Mouse (Mus musculus) large intestine, adult 2 months (tissue): ENCODE results near the gene Lipk. TPM values are rescaled to one million over a fixed set of nuclear protein-coding genes. Genes with fewer than 3 reads are reported as not detected.

Experiments
- polyA plus RNA-seq: library from polyadenylated mRNA; depleted of rRNA; stranded (reverse); fragments of >200 nt; gene quantifications from 2 replicates; pipeline ENCODE4 v1.2.3, GENCODE M21; 2012; rRNA removed

The Lipk gene
- polyA plus RNA-seq, 1 experiment, result 0.15 TPM

Other genes starting within 250 kb of the Lipk start
- gene Lipo3, start 246.3 kb upstream of the Lipk start, polyA plus RNA-seq, result 2.1 and 2.7 TPM in 2 replicates
- gene Lipo1, start 220.8 kb upstream of the Lipk start, polyA plus RNA-seq, result not detected in 2 replicates
- not detected in 2 replicates for gene Lipf, start 47.1 kb upstream of the Lipk start, polyA plus RNA-seq
- gene Lipn, start 59.1 kb downstream of the Lipk start, polyA plus RNA-seq, result not detected in 2 replicates
- not detected in 2 replicates for gene Lipm, start 92.6 kb downstream of the Lipk start, polyA plus RNA-seq
- gene Ankrd22, start 157.8 kb downstream of the Lipk start, polyA plus RNA-seq, result 1.2 and 2.0 TPM in 2 replicates
- gene Stambpl1, start 183.9 kb downstream of the Lipk start, polyA plus RNA-seq, result 14.0 and 17.4 TPM in 2 replicates
- 1,275 and 1,486 TPM in 2 replicates for gene Acta2, start 247.3 kb downstream of the Lipk start, polyA plus RNA-seq